Mouse (Mus musculus): ENCODE measurements around the gene Hist1h2ak.
A peak's percentile ranks its signal among the peaks of the same experiment; 100 is the strongest.

Gene Hist1h2ak

DNA sequence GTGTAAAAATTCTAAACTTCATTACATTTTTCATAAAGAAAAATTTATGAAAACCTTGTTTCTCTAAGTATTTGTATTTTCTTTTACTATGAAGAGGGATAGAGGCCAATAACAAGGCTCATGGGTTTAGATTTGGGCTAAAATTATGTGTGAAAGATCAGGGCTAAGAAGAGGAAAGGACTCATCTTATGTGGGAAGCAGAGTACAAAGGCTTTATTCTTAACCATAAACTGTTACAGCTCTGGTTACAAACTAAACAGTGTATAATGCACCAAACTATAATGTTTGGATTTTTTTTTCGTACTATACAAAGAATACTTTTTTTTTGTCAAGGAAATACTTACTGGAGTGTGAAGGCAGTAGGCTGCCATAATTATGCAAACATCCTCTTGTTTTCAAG lies 2.1 kb upstream of the Hist1h2ak start:
- no peak for DNase-seq (ENCODE audit: low read depth)

DNA sequence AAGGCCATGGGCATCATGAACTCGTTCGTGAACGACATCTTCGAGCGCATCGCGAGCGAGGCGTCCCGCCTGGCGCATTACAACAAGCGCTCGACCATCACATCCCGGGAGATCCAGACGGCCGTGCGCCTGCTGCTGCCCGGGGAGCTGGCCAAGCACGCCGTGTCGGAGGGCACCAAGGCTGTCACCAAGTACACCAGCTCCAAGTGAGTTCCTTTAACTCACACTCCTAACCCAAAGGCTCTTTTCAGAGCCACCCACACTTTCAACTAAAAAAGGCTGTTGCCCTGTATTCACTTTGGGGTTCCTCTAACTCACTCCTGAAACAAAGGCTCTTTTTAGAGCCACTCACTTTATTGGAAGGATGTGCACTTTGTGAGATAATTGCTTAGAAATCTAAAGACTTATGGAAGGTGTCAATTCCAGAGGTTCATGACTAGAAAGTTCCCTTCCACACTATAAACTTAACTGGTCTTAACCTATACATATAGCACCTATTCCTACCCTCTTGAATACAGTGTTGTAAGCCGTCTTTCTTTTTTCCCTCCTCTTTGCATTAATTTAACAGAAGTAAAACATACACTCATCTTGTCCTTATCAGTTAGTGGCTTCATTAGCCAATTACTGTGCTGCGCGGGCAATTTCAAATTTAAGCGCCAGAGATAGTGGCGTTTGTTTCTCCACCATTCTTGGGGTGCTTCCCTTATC lies 821 bp upstream of the Hist1h2ak start:
- peak; percentile 50 for DNase-seq (ENCODE audit: low read depth)

DNA sequence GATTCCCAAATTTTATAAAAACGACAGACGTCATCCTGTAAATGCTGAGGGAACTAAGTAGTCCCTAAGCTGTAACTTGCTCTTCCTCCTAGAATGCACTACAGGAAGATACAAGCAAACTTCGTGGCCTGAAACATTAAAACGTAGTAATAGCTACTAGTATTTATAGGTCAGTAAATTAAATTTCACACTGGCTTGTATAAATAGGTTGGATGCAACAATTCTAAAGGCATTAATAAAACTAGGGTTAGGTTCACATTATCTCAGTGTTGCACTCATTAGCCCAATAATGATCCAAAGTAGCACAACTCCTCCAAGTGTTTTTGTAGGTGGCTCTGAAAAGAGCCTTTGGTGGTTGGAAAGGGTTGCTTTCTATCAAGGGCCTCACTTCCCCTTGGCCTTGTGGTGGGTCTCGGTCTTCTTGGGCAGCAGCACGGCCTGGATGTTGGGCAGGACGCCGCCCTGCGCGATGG lies 540 bp downstream of the Hist1h2ak start:
- no peak for DNase-seq (ENCODE audit: low read depth)

DNA sequence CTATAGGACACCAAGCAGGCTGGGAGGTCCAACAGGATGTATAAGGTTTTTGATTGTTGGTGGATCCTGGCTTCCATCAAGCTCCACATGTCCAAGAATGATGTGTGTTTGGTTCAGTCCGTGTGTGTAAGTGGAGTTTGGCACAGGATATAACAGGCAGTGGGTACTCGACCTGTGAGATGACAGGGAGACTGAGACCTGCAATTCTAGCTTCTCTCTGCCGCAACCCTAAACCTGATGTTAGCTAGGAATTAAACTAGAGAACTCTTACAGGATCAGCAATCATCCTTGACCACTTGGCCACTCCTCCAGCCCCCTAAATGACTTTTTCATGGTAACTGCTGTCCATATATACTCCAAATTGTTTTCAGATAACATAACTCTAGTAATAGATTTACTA lies 1.3 kb downstream of the Hist1h2ak start:
- DNase-seq (ENCODE audit: low read depth): no peak

DNA sequence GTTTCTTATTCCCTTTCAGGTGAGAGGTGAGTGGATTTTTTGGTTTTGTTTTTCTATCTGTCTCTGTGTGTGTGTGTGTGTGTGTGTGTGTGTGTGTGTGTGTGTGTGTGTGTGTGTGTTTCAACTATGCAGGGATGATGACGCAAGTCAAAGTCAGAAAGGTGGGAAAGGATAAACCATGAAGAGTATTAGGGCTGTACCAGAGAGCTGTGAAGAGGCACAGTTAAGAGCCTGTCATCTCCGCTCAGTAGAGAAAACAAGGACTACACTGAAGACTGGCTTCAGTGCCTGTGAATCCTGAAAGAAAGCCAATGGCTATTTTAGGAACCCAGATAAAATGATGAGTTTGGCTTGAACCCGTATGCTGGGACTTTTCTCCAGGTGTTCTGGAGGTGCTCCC lies 1.8 kb downstream of the Hist1h2ak start:
- DNase-seq (ENCODE audit: low read depth): no peak

DNA sequence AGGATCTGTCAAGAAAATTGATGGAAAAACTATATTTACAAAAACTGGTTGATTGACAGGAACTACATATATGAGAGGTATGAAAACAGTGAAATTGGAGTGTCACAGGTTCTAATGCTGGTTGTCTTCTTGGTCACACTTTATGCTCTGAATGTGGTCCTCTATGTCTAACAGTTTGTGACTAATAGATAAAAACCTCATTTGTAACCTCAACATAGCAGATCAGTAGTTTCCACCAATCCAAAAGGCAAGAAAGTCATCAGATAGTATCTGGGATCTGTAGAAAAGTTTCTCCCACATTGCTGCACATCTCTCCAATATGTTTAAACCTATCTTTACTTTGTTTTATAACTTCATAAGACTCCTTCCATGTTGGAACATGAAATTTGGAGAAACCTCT lies 2.2 kb downstream of the Hist1h2ak start:
- DNase-seq (ENCODE audit: low read depth): no peak

DNA sequence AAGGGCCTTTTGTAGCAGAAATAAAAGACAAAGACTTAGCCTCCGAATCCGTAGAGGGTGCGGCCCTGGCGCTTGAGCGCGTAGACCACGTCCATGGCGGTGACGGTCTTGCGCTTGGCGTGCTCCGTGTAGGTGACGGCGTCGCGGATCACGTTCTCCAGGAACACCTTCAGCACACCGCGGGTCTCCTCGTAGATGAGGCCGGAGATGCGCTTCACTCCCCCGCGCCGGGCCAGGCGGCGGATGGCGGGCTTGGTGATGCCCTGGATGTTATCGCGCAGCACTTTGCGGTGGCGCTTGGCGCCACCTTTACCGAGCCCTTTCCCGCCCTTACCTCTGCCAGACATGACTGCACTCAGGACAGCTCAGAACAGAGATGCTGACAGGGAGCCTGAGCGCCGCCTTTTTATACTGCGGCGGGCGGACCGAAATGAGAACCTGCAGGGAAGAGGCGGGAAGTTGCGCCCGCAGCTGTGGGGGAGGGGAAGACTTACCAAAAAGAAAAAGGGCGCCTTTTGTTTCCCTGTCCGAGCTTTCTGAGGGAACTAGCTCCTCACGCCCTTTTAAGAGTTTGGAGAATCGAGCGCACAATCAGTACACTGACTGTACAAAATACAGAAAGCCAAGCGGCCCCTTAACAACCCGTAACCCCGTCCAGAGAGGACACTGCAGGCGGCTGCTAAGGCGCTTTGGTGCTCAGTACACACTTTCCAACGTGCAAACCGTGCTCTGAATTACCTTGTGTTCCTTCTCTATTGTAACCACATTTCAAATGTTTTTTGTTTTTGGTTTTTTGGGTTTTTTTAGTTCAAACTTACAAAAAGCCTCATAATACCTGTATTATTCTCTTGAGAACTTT lies 3.2 kb downstream of the Hist1h2ak start, which contains the start of gene Hist1h4k:
TSS of gene Hist1h4k (minus strand) at position 347 of the 859 bp plus-strand sequence.
- DNase-seq (ENCODE audit: low read depth): peak; percentile 74

DNA sequence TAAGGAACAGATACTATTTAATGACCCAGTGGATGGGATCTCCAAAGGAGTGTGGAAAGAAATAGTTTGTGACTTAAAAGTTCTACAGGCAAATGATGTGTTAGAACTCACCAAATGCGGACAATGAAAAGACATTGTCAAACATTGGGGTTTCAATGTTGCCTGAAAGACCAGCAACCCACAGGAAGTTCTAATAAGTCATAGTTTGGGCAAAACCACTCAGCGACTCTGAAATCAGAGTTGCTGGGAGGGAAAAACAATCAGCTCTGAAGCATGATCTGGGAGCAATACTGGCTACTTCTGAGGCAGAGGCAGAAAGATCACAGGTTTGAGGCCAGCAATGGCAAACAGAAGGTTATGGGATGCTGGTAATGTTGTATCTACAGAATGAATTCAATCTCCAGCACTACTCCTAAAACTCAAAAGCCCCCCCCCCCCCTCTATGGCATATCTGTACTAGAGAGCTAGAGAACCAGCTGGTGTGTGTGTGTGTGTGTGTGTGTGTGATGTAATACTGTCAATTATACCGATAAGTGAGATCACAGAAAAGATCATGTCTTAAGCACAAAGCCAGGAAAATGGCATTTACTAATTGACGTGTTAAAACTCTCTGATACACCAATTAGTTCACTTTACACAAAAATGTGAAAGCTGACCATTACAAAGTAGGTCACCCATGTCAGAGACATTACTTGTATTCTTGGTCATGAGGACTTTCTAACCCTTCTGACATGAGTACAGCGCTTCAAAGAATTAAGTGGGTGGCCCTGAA lies 4.1 kb downstream of the Hist1h2ak start:
- no peak for DNase-seq (ENCODE audit: low read depth)

DNA sequence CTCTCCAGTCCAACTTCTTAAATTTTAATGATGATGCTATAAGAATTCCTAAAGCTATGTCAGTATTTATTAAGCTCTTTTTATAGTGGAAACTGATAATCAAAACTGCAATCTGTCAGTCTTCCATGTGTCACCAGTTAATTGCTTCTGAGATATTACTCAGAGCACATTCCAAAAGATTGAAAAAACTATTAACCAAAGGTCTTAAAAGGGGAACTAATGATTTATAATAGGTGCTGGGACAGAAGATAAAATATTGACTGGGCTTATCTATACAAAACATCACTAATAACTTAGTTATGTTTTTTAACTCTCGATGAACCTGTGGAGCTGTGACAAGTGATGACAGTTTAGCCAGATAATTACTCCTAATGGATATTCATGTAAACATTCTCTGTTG lies 8.6 kb downstream of the Hist1h2ak start:
- no peak for DNase-seq (ENCODE audit: low read depth)

DNA sequence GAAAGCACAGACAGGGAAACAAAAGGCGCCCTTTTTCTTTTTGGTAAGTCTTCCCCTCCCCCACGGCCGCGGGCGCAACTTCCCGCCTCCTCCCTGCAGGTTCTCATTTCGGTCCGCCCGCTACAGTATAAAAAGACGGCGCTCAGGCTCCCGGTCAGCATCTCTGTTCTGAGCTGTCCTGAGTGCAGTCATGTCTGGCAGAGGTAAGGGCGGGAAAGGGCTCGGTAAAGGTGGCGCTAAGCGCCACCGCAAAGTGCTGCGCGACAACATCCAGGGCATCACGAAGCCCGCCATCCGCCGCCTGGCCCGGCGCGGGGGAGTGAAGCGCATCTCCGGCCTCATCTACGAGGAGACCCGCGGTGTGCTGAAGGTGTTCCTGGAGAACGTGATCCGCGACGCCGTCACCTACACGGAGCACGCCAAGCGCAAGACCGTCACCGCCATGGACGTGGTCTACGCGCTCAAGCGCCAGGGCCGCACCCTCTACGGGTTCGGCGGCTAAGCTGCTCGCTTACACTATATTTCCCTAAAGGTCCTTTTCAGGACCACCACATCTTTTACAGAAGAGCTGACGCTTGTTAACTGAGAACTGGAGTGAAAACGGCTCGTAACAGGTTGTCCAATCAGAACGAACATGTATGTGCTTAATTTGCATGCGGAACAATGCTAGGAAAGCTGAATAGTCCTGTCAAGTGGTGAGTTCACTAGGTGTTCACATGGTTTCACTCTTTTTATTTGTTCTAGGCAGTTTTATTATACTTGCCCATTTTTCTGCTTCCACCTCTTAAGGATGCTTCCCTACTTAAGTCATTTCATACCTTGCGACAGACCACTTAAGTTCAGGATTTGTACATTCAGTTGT lies 18.5 kb downstream of the Hist1h2ak start, which contains the start of gene Hist1h4j:
TSS of gene Hist1h4j (plus strand) at position 159 of the 862 bp plus-strand sequence.
- DNase-seq (ENCODE audit: low read depth): peak; percentile 71

DNA sequence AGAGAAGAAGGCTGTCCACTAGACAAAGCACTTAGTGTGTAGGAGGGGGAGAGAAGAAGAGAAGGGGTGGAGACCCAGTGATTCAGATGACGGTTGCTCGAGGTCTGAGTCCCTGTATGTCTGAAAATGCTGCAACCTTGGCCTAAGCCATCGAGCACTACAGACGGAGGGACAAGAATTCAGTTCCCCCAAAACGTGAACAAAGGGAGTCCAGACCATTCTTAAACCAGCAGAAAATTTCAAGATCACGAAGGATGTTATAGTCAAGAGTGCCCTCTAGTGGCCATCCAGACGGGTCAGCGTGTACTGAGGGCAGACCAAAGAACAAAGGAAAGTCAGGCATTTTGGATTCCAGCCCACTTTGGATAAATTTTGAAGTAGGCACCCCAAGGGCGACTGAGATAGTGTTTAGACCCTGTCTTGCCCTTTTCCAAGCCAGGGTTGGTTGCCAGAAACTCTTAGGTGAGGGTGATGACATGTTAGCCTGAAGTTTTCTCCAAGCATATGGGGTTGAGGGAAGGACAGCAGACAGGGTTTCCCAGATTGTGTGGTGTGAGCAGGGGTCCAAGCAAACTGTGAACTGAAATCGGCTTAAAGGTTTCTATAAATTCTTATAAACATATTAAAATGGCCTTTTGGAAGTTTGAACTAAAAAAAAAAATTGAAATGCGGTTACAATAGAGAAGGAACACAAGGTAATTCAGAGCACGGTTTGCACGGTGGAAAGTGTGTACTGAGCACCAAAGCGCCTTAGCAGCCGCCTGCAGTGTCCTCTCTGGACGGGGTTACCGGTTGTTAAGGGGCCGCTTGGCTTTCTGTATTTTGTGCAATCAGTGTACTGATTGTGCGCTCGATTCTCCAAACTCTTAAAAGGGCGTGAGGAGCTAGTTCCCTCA lies 19.4 kb downstream of the Hist1h2ak start:
- peak; percentile 81 for DNase-seq (ENCODE audit: low read depth)

DNA sequence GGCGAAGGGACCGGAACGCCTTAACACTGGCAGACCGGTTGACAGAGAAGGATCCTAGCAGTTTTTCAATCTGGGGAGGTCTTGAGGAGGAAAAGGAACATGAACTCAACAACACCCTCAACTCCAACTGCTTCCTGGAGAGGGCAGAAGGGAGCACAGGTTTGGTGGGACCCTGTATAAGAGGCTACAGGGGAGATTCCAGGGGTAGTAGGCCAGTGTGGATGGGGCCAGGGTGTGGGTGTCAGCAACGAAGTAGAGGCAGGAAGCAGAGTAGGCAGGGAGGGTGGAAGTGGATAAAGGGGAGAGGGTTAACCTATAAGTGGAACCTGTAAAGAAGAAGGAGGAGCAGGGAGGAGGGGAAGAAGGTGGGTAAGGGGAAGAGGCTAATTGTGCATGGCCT lies 20.2 kb downstream of the Hist1h2ak start:
- no peak for DNase-seq (ENCODE audit: low read depth)

DNA sequence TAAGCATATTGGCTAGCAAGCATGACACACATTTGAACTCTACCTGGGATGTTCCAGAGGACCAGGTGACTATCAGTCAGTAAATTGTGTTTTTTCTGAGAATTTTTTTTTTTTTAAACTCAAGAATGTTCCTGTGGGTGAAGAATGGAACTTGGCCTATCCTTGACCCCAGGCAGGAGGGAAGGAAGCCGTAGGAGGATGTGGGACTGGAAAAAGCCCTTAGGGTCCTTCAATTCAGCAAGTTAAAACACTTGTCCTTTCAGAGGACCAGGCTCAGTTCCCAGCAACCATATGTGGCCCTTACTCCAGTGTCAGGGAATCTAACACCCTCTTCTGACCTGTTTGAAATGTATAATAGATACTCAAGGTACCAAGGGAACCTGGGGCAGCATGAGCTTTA lies 24.1 kb downstream of the Hist1h2ak start:
- DNase-seq (ENCODE audit: low read depth): no peak

DNA sequence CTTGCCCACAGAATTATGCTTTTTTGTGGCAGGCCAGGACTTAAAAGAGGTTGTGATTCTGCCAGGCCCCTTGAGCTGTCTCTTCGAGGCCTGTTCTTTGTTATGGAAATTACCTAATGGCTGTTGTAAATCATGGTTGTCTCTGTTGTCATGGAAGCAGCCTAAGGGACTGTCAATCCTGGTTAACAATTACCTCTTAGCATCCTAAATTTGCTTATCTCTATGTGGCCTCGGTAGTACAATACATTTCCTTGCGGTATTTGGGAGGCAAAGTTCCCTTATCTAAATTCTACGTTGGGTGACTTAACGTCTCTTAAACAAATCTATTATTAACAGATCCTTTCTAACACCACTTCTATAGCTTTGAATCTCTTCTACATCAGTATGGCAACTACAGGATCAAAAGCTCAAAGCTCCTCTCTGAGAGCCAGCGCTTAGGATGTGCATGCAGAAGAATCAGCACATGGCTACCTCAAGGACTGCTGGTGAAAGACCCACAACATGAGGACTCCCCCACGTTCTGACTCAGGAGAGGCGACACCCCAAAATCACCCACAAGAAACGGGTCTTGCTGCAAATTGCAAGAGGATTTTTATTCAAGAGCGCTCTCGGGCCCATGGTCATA lies 25.6 kb downstream of the Hist1h2ak start:
- DNase-seq (ENCODE audit: low read depth): no peak

DNA sequence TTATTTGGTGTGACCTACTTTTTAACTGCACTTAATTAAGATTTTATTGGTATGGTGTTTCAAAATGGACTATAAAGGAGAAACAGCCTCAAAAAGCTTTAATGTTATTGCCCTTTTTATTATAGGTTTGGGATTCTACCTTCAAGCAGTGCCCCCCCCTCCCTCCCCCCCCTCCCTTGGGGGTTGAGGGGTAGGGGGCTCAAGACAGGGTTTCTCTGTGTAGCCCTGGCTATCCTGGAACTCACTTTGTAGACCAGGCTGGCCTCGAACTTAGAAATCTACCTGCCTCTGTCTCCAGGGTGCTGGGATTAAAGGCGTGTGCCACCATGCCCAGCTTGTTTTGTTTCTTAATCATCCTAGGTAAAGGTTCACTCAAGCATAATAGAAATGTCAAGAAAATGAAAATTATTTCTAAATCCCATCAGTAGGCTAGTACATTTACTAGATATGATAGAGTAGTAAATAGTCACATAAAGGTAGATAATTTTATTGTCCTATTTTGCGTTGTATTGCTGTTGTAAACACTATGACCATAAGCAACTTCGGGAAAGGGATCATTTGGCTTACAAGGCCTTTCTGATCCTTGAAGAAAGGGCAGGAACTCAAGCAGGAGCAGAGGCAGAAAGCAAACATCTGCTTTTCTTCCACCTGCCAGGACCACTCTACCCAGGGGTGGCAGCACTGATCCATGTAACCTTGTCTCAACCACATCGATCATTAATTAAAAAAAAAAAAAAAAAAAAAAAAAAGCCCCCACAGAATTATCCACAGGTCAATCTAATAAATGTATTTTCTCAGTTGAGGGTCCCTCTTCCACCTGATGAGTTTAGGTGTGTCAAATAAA lies 30.4 kb downstream of the Hist1h2ak start:
- no peak for DNase-seq (ENCODE audit: low read depth)

DNA sequence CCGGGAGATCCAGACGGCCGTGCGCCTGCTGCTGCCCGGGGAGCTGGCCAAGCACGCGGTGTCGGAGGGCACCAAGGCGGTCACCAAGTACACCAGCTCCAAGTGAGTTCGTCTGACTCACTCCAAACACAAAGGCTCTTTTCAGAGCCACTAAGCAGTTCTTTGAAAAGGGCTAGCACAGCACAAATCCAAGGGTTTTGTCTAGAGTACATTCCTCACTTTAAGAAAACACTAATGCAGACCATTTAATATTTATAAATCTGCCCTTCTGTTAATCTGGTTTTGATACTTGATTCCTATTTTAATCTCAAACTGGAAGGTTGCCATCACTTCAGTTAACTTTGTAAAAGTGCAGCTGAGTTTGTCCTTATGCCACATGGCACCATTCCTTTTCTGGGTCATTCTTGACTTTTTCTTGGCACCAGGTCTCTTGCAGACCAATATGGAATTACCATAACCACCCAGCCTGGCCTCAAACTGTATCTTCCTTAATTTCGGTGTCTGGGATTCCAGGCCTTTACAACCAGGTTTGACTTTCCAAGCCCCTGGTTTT lies 31.2 kb downstream of the Hist1h2ak start:
- DNase-seq (ENCODE audit: low read depth): no peak

DNA sequence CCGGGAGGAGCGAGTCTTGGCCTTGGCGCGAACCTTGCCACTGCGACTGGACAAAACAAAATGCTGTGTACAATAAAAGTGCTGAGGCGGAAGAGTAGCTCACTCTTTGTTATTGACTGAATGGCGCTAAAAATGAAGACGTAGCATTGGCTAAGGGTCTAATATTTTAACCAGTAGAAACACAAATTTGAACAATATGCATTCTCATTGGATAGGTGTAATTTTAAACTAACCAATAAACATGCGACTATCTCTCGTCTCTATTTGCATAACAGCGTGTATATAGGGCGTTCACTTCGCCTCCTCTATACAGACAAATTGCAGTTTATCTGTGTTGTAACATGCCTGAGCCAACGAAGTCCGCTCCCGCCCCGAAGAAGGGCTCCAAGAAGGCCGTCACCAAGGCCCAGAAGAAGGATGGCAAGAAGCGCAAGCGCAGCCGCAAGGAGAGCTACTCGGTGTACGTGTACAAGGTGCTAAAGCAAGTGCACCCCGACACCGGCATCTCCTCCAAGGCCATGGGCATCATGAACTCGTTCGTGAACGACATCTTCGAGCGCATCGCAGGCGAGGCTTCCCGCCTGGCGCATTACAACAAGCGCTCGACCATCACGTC lies 31.8 kb downstream of the Hist1h2ak start, which contains the start of gene Hist1h2bm:
TSS of gene Hist1h2bm (plus strand) at position 288 of the 616 bp plus-strand sequence.
- peak; percentile 77 for DNase-seq (ENCODE audit: low read depth)

Measured in c-Kit-positive CD71-negative TER-119-negative erythroid progenitor cells, embryonic 14.5 days (primary cell).